Mouse (Mus musculus) forebrain, embryonic 12.5 days (tissue): ENCODE data around the gene Rec114. TPM values are rescaled to one million over a fixed set of nuclear protein-coding genes. Genes with fewer than 3 reads are reported as not detected.

ENCODE experiments used
- ATAC-seq: fragments of 200-750 bp; cut with Nextera tagmentation; 2 replicates; pipeline ENCODE4 v1.8.0; 2017; ENCODE audit warnings: moderate TSS enrichment; ENCODE audit not compliant: low FRiP score
- H3K27ac ChIP-seq: fragments of 300-500 bp; sonication (generic); 2 replicates; pipeline ENCODE4 v1.5.1; 2016; ENCODE audit warnings: mild to moderate bottlenecking
- H3K27me3 ChIP-seq: fragments of 300-500 bp; sonication (generic); 2 replicates; pipeline ENCODE4 v1.6.1; 2016; ENCODE audit warnings: mild to moderate bottlenecking
- H3K36me3 ChIP-seq: fragments of 300-500 bp; sonication (generic); replicated peaks from 2 replicates; pipeline ENCODE4 v1.6.1; 2016; ENCODE audit warnings: mild to moderate bottlenecking
- H3K4me1 ChIP-seq: fragments of 300-500 bp; sonication (generic); 2 replicates; pipeline ENCODE4 v1.6.1; 2016
- H3K4me2 ChIP-seq: fragments of 300-500 bp; sonication (generic); 2 replicates; pipeline ENCODE4 v1.6.1; 2016; ENCODE audit warnings: mild to moderate bottlenecking, moderate library complexity
- H3K4me3 ChIP-seq: fragments of 300-500 bp; sonication (generic); replicated peaks from 2 replicates; pipeline ENCODE4 v1.5.1; 2016; ENCODE audit warnings: mild to moderate bottlenecking
- H3K9ac ChIP-seq: fragments of 300-500 bp; sonication (generic); 2 replicates; pipeline ENCODE4 v1.6.1; 2016; ENCODE audit warnings: mild to moderate bottlenecking
- H3K9me3 ChIP-seq: fragments of 300-500 bp; sonication (generic); 2 replicates; pipeline ENCODE4 v1.6.1; 2016
- WGBS: fragments of 180-500 bp; shearing (Covaris S2); methylation state at CpG from one replicate; pipeline ENCODE4 v1.1.7; 2016; 5-methylcytosine and 5-hydroxymethylcytosine counted together
- polyA plus RNA-seq: library from polyadenylated mRNA; unstranded; fragments of >200 nt; fragmentation: Nextera tagmentation; extraction: Ambion mirVana; gene quantifications from 2 replicates; pipeline ENCODE4 v1.2.1, GENCODE M21; 2016

Gene Rec114
- polyA plus RNA-seq, 1 experiment from 2014 or later, result 2.4 TPM

GRCm38 (mm10) chr9:58748142-58748541 is 4.4 kb upstream of the Rec114 start:
- WGBS, result 63% methylated on average over 4 of the region's 4 CpGs
- Histone ChIP-seq H3K27me3 (no peaks in the 10 kb centered on the region), H3K27ac (no peak overlapping the region), H3K4me2 (no peak overlapping the region), H3K9me3 (no peaks in the 10 kb centered on the region), H3K9ac (no peak overlapping the region), H3K4me3 (no peak overlapping the region), H3K4me1 (peaks cover 11% of the 10 kb centered on the region), H3K36me3 (no peaks in the 10 kb centered on the region)
- ATAC-seq, result no peak

- H3K27ac ChIP-seq, result peak overlapping the region; percentile 64; the same call in 1 of the 2 replicates
- H3K4me2 ChIP-seq, result peak overlapping the region; percentile 29
- 24% methylated on average over 6 of the region's 6 CpGs for WGBS
- no peak overlapping the region for H3K9ac ChIP-seq
- no peaks in the 10 kb centered on the region for H3K36me3 ChIP-seq
- H3K4me3 ChIP-seq, result no peak overlapping the region
- peaks cover 11% of the 10 kb centered on the region for H3K4me1 ChIP-seq
- no peaks in the 10 kb centered on the region for H3K9me3 ChIP-seq
- H3K27me3 ChIP-seq, result no peaks in the 10 kb centered on the region
- ATAC-seq, result peak; percentile 72; the same call in 1 of the 2 replicates
Measured at GRCm38 (mm10) chr9:58747328-58747755, 3.6 kb upstream of the Rec114 start.

GRCm38 (mm10) chr9:58742692-58743091 is 1.1 kb downstream of the Rec114 start:
- no peak overlapping the region for H3K4me3 ChIP-seq
- no peaks in the 10 kb centered on the region for H3K27me3 ChIP-seq
- H3K27ac ChIP-seq, result no peak overlapping the region
- H3K4me1 ChIP-seq, result peaks cover 6% of the 10 kb centered on the region
- H3K36me3 ChIP-seq, result no peaks in the 10 kb centered on the region
- no peak for ATAC-seq
- no peak overlapping the region for H3K9ac ChIP-seq
- H3K9me3 ChIP-seq, result no peaks in the 10 kb centered on the region
- no peak overlapping the region for H3K4me2 ChIP-seq
- WGBS, result 96% methylated on average over 2 of the region's 2 CpGs

- H3K27ac ChIP-seq, result no peak overlapping the region
- H3K4me2 ChIP-seq, result no peak overlapping the region
- H3K4me3 ChIP-seq, result no peak overlapping the region
- no peaks in the 10 kb centered on the region for H3K27me3 ChIP-seq
- H3K9ac ChIP-seq, result no peak overlapping the region
- 87% methylated on average over 20 of the region's 20 CpGs for WGBS
- no peaks in the 10 kb centered on the region for H3K9me3 ChIP-seq
- H3K36me3 ChIP-seq, result no peaks in the 10 kb centered on the region
- ATAC-seq, result no peak
- H3K4me1 ChIP-seq, result no peaks in the 10 kb centered on the region
Measured at GRCm38 (mm10) chr9:58741369-58741768, 2.4 kb downstream of the Rec114 start.

- H3K27me3 ChIP-seq, result no peaks in the 10 kb centered on the region
- H3K9ac ChIP-seq, result no peak overlapping the region
- H3K27ac ChIP-seq, result no peak overlapping the region
- H3K9me3 ChIP-seq, result no peaks in the 10 kb centered on the region
- no peak overlapping the region for H3K4me2 ChIP-seq
- no peak overlapping the region for H3K4me3 ChIP-seq
- H3K36me3 ChIP-seq, result no peaks in the 10 kb centered on the region
- H3K4me1 ChIP-seq, result no peaks in the 10 kb centered on the region
- no peak for ATAC-seq
- 85% methylated on average over 9 of the region's 9 CpGs for WGBS
Measured at GRCm38 (mm10) chr9:58739791-58740190, 4.0 kb downstream of the Rec114 start.

GRCm38 (mm10) chr9:58723165-58723564 is 20.6 kb downstream of the Rec114 start:
- Histone ChIP-seq H3K9me3 (no peaks in the 10 kb centered on the region), H3K27me3 (no peaks in the 10 kb centered on the region), H3K36me3 (no peaks in the 10 kb centered on the region), H3K4me3 (no peak overlapping the region), H3K9ac (no peak overlapping the region), H3K27ac (no peak overlapping the region), H3K4me2 (no peak overlapping the region), H3K4me1 (no peaks in the 10 kb centered on the region)
- WGBS, result 86% methylated on average over 11 of the region's 11 CpGs
- no peak for ATAC-seq

GRCm38 (mm10) chr9:58722151-58722550 is 21.6 kb downstream of the Rec114 start:
- no peaks in the 10 kb centered on the region for H3K36me3 ChIP-seq
- H3K4me2 ChIP-seq, result no peak overlapping the region
- H3K27me3 ChIP-seq, result no peaks in the 10 kb centered on the region
- H3K4me3 ChIP-seq, result no peak overlapping the region
- no peaks in the 10 kb centered on the region for H3K4me1 ChIP-seq
- WGBS, result 78% methylated on average over 5 of the region's 5 CpGs
- H3K27ac ChIP-seq, result no peak overlapping the region
- H3K9ac ChIP-seq, result no peak overlapping the region
- H3K9me3 ChIP-seq, result no peaks in the 10 kb centered on the region
- ATAC-seq, result no peak

- H3K36me3 ChIP-seq, result no peaks in the 10 kb centered on the region
- no peak overlapping the region for H3K4me2 ChIP-seq
- H3K4me1 ChIP-seq, result no peaks in the 10 kb centered on the region
- no peak overlapping the region for H3K4me3 ChIP-seq
- ATAC-seq, result no peak
- H3K27ac ChIP-seq, result no peak overlapping the region
- no peak overlapping the region for H3K9ac ChIP-seq
- WGBS, result 41% methylated on average over 7 of the region's 7 CpGs
- no peaks in the 10 kb centered on the region for H3K27me3 ChIP-seq
- H3K9me3 ChIP-seq, result no peaks in the 10 kb centered on the region
Measured at GRCm38 (mm10) chr9:58721021-58721420, 22.7 kb downstream of the Rec114 start.

- Histone ChIP-seq H3K4me3 (no peak overlapping the region), H3K4me1 (no peaks in the 10 kb centered on the region), H3K27me3 (no peaks in the 10 kb centered on the region), H3K9me3 (no peaks in the 10 kb centered on the region), H3K27ac (no peak overlapping the region), H3K36me3 (no peaks in the 10 kb centered on the region), H3K4me2 (no peak overlapping the region), H3K9ac (no peak overlapping the region)
- ATAC-seq, result no peak
- whole genome bisulfite sequencing, result 76% methylated on average over 4 of the region's 4 CpGs
Measured at GRCm38 (mm10) chr9:58720167-58720566, 23.6 kb downstream of the Rec114 start.

- Histone ChIP-seq H3K4me2 (no peak overlapping the region), H3K4me1 (no peaks in the 10 kb centered on the region), H3K27ac (no peak overlapping the region), H3K9ac (no peak overlapping the region), H3K27me3 (no peaks in the 10 kb centered on the region), H3K36me3 (no peaks in the 10 kb centered on the region), H3K4me3 (no peak overlapping the region), H3K9me3 (no peaks in the 10 kb centered on the region)
- ATAC-seq, result no peak
- 75% methylated on average over 5 of the region's 5 CpGs for WGBS
Measured at GRCm38 (mm10) chr9:58719471-58719870, 24.3 kb downstream of the Rec114 start.

- 80% methylated on average over 2 of the region's 3 CpGs for WGBS
- H3K27me3 ChIP-seq, result no peaks in the 10 kb centered on the region
- no peaks in the 10 kb centered on the region for H3K36me3 ChIP-seq
- no peak for ATAC-seq
- no peak overlapping the region for H3K9ac ChIP-seq
- no peak overlapping the region for H3K4me3 ChIP-seq
- no peaks in the 10 kb centered on the region for H3K4me1 ChIP-seq
- no peak overlapping the region for H3K27ac ChIP-seq
- no peak overlapping the region for H3K4me2 ChIP-seq
- H3K9me3 ChIP-seq, result no peaks in the 10 kb centered on the region
Measured at GRCm38 (mm10) chr9:58718964-58719363, 24.8 kb downstream of the Rec114 start.

GRCm38 (mm10) chr9:58716886-58717285 is 26.9 kb downstream of the Rec114 start:
- 54% methylated on average over 2 of the region's 2 CpGs for WGBS
- H3K27me3 ChIP-seq, result no peaks in the 10 kb centered on the region
- no peaks in the 10 kb centered on the region for H3K9me3 ChIP-seq
- no peak overlapping the region for H3K9ac ChIP-seq
- no peak overlapping the region for H3K27ac ChIP-seq
- no peak overlapping the region for H3K4me3 ChIP-seq
- no peak overlapping the region for H3K4me2 ChIP-seq
- ATAC-seq, result no peak
- no peaks in the 10 kb centered on the region for H3K36me3 ChIP-seq
- H3K4me1 ChIP-seq, result no peaks in the 10 kb centered on the region

- WGBS, result 70% methylated on average over 7 of the region's 7 CpGs
- H3K27ac ChIP-seq, result no peak overlapping the region
- no peaks in the 10 kb centered on the region for H3K9me3 ChIP-seq
- H3K27me3 ChIP-seq, result no peaks in the 10 kb centered on the region
- H3K4me1 ChIP-seq, result 0 out of 2 replicates have a peak, but pooled peaks cover 2% of the 10 kb centered on the region
- no peaks in the 10 kb centered on the region for H3K36me3 ChIP-seq
- no peak overlapping the region for H3K4me2 ChIP-seq
- H3K4me3 ChIP-seq, result no peak overlapping the region
- ATAC-seq, result no peak
- H3K9ac ChIP-seq, result no peak overlapping the region
Measured at GRCm38 (mm10) chr9:58710642-58711041, 33.1 kb downstream of the Rec114 start.
